Mouse (Mus musculus): ENCODE measurements at regions not wholly inside any gene's neighbourhood (a gene's known extent, or its start where the extent isn't known, plus 50 kb on each side); places are given as distances from the start of the nearest gene placed in this dataset.

GRCm38 (mm10) chr9:30308281-30308680 is 118.6 kb upstream of the Snx19 start:
- TF ChIP-seq TAL1 (conservative IDR thresholded peaks at IDR 0.05; ENCODE audit: low read depth, low read length), result no peak
- no peak for TF ChIP-seq CTCF (IDR thresholded peaks at IDR 0.05; ENCODE audit: low read depth, low read length)
- TF ChIP-seq GATA1 (IDR thresholded peaks at IDR 0.05; ENCODE audit: borderline replicate concordance, low read length), result no peak
- no peak for TF ChIP-seq POLR2AphosphoS5 (IDR thresholded peaks at IDR 0.05; ENCODE audit: insufficient replicate concordance, low read depth, low read length)

Data from G1E (cell line).